Mouse (Mus musculus) inflammation-experienced regulatory T-cells, adult 6 months (primary cell): ENCODE results near the gene Zbtb17. TPM values are rescaled to one million over a fixed set of nuclear protein-coding genes. Genes with fewer than 3 reads are reported as not detected.

Experiments
- ATAC-seq: one replicate; pipeline ENCODE4 v1.8.0; 2017
- polyA plus RNA-seq, 3 experiments: library from polyadenylated mRNA; unstranded; fragments of 100-300 nt; shearing (Covaris generic); gene quantifications; one replicate each; pipeline ENCODE4 v1.2.1; 2017

Gene Zbtb17
- polyA plus RNA-seq, 3 experiments from 2014 or later = 12.6 to 16.9 (median 14.1) TPM

- no peak for ATAC-seq
These were observed 16.0 kb downstream of the Zbtb17 start for GRCm38 (mm10) chr4:141460481-141460880.

GRCm38 (mm10) chr4:141461088-141461487 lies 16.6 kb downstream of the Zbtb17 start:
- no peak for ATAC-seq

- ATAC-seq = no peak
These were observed 17.1 kb downstream of the Zbtb17 start for GRCm38 (mm10) chr4:141461576-141461975.

DNA sequence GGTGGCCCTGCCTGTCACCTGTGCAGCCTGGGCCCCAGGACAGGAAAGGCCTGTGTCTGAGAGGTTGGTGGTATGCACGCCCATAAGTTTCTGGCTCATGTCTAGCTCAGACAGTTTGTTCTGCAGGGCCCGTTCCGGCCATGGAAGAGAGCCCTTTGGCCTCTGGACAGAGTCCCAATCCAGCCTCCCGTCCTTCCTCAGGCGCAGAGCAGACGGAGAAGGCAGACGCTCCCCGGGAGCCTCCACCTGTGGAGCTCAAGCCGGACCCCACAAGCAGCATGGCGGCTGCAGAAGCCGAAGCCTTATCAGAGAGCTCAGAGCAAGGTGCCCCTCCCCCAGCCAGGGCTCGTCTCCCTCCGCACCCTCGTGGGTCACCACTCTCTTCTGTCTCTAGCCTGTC lies 19.0 kb downstream of the Zbtb17 start:
- no peak for ATAC-seq

GRCm38 (mm10) chr4:141464722-141465121 lies 20.3 kb downstream of the Zbtb17 start:
- ATAC-seq = no peak

DNA sequence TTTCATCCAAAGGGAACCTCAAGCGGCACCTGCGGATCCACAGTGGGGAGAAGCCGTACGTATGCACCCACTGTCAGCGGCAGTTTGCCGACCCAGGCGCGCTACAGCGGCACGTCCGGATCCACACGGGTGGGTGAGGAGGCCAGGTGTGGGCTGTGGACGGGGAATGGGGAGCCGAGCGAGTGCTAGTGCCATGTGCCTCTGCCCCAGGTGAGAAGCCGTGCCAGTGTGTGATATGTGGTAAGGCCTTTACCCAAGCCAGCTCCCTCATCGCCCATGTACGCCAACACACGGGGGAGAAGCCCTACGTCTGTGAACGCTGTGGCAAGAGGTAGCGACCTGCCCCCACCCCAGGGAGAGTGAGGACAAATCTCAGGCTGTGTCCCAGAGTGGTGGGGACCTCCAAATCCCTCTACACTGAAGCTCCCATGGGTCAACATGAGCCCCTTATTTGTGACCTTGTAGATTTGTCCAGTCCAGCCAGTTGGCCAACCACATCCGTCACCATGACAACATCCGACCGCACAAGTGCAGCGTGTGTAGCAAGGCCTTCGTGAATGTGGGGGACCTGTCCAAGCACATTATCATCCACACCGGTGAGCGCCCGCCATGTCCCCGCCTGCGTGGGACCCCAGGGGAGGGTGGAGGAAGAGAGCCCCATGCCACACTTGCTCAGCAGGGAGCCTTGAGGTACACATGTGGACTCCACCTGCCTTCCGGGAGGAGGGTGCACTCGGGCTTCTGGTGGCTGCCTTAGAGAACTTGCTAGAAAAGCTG lies 21.2 kb downstream of the Zbtb17 start:
- no peak for ATAC-seq

DNA sequence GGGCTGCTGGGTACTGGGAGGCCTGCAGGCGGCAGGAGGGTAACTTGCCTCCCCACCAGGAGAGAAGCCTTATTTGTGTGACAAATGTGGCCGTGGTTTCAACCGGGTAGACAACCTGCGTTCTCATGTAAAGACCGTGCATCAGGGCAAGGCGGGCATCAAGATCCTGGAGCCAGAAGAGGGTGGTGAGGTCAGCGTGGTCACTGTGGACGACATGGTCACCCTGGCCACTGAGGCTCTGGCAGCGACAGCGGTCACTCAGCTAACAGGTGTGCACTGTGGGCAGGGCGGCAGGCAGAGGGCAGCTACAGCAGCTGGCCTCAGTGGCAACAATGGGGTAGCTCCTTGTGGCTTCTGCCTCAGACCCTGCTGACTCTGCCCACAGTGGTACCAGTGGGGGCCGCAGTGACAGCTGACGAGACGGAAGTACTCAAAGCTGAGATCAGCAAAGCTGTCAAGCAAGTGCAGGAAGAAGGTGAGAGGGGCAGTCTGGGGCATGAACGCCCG lies 21.9 kb downstream of the Zbtb17 start:
- ATAC-seq = no peak

GRCm38 (mm10) chr4:141466844-141467580 lies 22.6 kb downstream of the Zbtb17 start:
- no peak for ATAC-seq

GRCm38 (mm10) chr4:141467581-141467927 lies 23.1 kb downstream of the Zbtb17 start:
- no peak for ATAC-seq

- ATAC-seq = no peak
These were observed 24.1 kb downstream of the Zbtb17 start for GRCm38 (mm10) chr4:141468576-141468975.

DNA sequence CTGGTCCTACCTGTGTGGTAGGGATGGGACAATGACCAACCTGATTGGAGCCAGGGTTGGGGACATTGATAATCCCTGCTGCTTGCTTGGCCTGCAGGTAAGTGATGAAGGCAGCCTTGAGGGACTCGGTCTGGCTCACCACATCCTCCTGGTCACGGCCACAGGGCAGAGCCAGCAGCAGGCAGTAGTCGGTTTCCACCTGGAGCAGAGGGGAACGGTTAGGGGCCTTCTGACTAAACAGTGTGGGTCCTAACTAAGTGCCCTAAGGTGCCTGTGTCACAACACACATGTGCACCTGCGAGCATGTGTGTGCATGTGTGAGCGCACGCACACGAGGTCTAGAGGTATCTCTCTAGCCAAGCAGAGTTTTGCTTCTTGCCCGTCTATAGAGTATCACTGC lies 24.9 kb downstream of the Zbtb17 start:
- no peak for ATAC-seq

DNA sequence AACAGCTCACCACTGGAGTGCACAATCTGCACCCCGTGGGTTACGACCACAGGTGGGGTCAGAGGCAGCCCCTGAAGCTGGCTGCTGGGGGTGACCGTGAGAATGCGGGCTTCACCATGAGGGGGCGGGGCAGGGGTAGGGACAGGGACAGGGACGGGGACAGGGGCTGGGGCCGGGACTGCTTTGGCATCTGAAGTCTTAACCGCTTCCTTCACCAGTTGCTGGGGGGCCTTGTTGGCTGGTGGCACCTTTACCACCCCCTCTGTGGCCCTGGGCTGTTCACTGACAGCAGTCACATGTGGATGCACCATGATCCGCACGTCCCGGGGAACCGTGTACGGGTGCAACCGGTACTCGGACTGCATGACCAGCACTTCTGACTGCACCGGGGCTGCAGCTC lies 27.0 kb downstream of the Zbtb17 start:
- no peak for ATAC-seq

GRCm38 (mm10) chr4:141472641-141473321 lies 28.3 kb downstream of the Zbtb17 start:
- ATAC-seq = no peak

GRCm38 (mm10) chr4:141474431-141474830 lies 30.0 kb downstream of the Zbtb17 start:
- no peak for ATAC-seq

GRCm38 (mm10) chr4:141477681-141478102 lies 33.2 kb downstream of the Zbtb17 start:
- no peak for ATAC-seq

GRCm38 (mm10) chr4:141478225-141478624 lies 33.8 kb downstream of the Zbtb17 start:
- no peak for ATAC-seq

DNA sequence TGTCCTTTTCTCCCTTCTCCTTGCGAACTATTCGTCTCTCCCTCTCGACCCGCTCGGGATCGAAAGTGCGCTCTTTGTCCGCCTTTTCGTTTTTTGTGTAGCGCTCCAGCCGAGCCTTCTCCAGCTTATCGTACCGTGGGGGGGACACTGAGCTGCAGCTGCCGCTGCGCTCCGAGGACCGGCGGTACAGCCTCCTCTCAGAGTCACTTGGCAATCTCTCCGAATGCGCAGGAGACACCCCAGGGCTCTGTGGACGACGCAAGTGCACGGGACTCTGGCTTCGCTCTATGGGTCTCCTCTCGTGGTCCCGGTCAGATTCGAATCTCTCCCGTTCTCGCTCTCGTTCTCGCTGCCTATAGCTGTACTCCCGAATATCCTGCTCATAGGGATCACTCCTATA lies 34.3 kb downstream of the Zbtb17 start:
- no peak for ATAC-seq

- no peak for ATAC-seq
These were observed 35.0 kb downstream of the Zbtb17 start for GRCm38 (mm10) chr4:141479411-141479810.

GRCm38 (mm10) chr4:141484071-141484470 lies 39.6 kb downstream of the Zbtb17 start:
- no peak for ATAC-seq

GRCm38 (mm10) chr4:141487581-141487980 lies 43.1 kb downstream of the Zbtb17 start:
- no peak for ATAC-seq

DNA sequence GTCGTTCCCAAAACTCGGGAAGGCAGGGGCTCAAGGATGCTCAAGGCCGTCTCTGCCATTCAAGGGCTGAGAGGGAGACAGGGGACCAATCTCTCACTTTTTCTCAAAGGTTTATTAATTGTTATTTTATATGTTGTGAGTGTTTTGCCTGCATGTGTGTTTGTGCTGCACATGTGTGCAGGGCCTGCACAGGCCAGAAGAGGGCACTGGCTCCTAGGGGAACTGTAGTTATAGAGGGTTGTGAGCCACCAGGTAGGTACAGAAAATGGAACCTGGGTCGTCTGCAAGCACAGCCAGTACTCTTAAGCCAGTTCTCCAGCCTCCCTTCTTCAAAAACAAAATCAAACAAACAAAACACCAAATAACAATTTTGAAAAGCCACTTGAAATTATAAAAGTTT lies 44.2 kb downstream of the Zbtb17 start:
- no peak for ATAC-seq

- no peak for ATAC-seq
These were observed 56.2 kb downstream of the Zbtb17 start for GRCm38 (mm10) chr4:141500637-141501036.

DNA sequence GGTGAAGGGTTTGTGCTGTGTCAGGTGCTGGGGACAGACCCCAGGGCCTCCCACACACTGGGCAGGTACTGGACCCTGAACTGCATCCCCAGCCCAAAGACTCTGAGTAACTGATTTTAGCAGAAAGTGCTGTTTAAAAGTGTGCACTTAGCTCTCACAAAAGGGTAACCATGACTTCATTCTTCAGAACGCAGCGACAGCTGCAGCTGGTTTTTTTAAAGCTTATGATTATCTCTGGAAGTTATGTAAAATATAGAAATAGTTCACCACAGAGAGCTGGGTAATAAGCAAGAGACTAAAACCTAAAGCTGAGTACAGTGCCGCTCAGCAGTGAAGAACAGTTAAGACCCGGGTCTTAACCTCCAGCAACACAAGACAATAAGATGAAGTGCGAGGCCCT lies 56.6 kb downstream of the Zbtb17 start:
- ATAC-seq = no peak
